Mouse (Mus musculus) adrenal gland, postnatal 10 days (tissue): ENCODE measurements around the gene Amhr2. TPM values are rescaled to one million over a fixed set of nuclear protein-coding genes. Genes with fewer than 3 reads are reported as not detected.

ENCODE experiments used
- DNase-seq: peaks from one replicate; pipeline ENCODE4 v3.0.0; 2021; ENCODE audit warnings: mixed read lengths
- total RNA-seq, 2 experiments: library from RNA; stranded (reverse); gene quantifications; 2 replicates each; pipeline ENCODE4 v1.2.3; 2021

Gene Amhr2
- total RNA-seq, 2 experiments from 2014 or later, result 1.7 to 2.1 TPM

DNA sequence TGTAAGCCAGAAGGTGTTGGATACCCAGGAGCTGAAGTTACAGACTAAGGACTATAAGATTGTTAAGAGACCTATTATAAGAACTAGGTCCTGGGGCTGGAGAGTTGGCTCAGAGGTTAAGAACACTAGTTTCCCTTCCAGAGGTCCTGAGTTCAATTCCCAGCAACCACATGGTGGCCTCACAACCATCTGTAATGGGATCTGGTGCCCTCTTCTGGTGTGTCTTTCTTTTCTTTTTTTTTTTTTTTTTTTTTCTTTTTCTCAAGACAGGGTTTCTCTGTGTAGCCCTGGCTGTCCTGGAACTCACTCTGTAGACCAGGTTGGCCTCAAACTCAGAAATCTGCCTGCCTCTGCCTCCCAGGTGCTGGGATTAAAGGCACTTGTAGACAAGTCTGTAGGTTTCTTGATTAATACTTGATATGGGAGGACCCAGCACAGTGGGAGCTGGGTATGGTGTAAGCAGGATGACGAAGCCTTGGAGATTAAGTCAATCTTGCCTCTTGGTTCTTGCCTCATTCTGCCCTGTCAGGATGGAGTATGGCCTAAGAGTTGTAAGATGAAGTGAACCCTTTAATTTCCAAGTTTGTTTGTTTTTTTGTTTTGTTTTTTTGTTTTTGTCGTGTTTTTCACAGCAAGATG is 21.4 kb upstream of the Amhr2 start:
- DNase-seq, result no peak

- DNase-seq, result no peak
Measured at GRCm38 (mm10) chr15:102424657-102425056, 20.5 kb upstream of the Amhr2 start.

DNA sequence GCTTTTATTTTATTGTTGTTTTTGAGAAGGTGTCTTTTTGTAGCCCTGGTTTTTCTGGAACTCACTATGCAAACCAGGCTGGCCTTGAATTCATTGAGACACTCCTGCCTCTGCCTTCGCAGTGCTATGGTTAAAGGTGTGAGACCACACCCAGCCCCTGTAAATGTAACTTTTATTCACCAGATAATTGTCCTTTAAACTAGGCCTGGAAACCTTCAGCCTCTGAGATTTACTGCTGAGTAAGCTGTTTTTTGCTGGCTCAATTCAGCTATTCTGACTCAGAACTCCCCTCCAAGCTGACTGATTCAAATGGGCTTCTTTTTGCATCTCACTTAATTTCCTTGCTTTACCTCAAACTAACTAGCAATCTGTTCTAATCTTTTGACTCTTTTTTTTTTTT is 18.2 kb upstream of the Amhr2 start:
- DNase-seq, result no peak

- DNase-seq, result no peak
Measured at GRCm38 (mm10) chr15:102432046-102432445, 13.1 kb upstream of the Amhr2 start.

GRCm38 (mm10) chr15:102433173-102433572 is 12.0 kb upstream of the Amhr2 start:
- DNase-seq, result no peak

DNA sequence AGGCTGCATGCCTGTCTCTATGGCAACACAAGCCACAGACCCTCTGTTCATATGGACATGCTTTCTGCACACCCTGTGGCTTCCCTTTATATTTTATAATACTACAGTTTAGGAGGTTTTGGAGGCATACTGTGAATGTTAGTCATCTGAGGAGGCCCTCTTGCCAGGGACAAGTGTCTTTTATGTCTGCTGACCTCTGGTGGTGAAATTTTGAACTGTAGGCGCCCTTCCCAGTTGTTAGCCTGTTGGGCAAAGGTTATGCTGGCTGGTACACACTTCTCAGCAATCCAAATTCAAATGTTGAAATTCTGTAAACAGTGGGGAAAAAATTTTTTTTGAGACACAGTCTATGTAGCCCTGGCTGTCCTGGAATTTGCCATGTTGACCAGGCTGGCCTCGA is 2.7 kb upstream of the Amhr2 start:
- peak; percentile 93 for DNase-seq

GRCm38 (mm10) chr15:102446448-102446847 is 1.3 kb downstream of the Amhr2 start:
- DNase-seq, result no peak

DNA sequence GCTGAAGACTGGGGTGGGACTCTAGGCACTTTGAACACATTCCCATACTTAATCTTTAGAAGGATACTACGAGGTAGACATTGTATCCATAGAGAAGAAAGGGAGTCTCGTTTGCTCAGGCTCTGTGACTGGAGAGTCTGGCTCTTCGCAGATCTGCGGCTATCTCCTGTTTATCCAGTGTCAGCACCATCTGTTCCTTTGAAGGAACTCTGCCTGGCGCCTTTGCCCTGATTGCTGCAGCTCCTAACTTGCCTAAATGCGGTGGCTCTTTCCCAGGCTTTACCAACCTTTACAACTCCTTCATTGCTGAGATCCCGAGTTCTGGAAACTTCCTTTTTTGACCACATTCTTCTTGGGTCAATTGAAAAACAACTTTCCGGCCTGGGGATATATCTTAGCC is 4.2 kb downstream of the Amhr2 start:
- no peak for DNase-seq

GRCm38 (mm10) chr15:102450928-102451327 is 5.8 kb downstream of the Amhr2 start:
- peak; percentile 73 for DNase-seq

DNA sequence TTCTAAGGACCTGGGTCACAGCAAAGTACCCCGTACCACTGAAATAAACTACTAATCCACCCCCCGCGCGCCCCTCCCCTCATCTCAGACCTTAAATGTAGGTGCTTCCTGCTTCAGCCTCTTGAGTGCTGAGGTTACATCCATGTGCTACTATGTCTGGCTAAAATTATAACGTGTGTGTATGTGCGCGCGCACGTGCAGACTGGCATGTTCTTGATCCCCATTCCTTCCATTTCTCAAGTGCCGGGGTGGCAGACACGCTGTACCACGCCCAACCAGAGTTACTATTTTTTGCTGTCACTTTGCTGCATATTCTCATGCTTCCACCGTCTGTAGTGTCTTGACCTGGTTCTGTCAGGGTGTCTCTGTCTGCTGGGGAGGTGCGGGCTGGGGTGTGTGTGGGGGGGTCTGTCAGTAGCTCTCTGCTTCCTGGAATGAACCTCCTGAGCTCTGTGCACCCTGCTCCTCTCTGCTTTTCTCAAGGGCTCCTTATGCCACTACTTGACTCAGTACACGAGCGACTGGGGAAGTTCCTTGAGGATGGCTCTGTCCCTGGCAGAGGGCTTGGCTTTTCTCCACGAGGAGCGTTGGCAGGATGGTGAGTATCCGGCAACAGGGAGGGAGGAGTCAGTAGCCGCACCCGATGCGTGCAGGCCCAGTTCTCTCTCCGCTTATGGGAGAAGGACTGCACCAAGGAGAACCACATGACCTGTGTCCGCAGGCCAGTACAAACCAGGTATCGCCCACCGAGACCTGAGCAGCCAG is 6.7 kb downstream of the Amhr2 start:
- DNase-seq, result no peak

DNA sequence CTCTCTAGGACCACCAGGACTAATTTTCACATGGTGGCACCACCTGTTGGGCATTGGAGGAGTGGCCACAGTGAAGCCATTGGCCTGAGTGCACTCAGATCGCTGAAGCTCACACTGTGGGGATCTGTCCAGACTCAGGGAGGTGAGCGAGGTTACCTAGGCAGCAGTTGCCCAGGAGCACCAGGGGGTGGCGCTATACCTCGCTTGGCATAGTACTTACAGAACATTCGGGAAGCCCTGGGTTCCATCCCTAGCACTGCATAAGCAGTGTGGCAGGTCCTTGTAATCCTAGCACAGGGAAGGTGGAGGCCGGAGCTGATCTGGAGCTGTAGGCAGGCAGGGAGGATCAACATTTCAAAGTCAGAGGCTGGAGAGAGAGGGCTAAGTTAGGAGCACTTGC is 10.8 kb downstream of the Amhr2 start:
- no peak for DNase-seq

DNA sequence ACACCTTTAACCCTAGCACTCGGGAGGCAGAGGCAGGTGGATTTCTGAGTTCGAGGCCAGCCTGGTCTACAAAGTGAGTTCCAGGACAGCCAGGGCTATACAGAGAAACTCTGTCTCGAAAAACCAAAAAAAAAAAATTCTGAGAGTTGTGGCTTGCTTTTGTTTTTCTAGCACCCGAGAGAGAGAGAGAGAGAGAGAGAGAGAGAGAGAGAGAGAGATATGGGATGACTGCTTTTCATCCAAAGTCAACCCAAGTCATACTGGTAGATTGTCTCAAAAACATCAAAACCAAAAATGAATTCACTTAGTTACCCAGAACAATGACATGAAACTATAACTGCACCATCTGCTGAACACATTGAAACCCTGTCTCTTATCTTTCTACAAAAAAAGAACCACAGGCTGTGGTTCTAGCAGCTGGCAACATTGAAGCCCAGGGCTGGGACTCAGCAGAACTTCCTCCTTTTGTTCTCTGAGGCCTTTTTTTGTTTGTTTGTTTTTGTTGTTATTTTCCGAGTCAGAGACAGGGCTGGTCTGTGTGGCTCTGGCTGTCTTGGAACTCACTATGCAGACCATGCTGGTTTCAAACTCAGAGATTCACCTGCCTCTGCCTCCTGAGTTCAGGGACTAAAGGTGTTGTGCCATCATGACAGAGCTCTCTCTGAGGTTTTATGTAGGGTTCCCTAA is 13.0 kb downstream of the Amhr2 start:
- no peak for DNase-seq

DNA sequence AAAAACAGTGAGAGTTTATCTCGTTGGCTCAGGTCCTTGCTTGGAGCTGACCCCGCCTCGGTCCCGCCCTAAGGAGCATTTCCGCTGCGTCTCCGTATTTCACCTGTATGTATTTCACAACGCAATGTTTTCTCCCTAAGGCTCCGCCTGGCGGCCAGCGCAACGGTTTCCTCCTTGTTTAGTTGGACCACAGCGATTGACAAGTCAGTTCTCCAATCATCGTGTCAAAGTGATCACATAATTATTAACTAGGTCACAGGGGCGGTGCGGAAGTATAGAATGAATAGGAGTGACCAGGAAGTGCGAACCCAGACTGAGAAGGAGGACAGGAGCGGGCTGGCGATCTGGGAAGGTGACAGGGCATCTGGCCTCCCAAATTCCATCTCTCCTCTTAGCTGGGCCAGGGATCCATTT is 13.7 kb downstream of the Amhr2 start, which contains the start of gene Prr13:
Gene Prr13, plus strand, starts transcription at position 125 of the 414 bp plus-strand sequence.
- DNase-seq, result peak; percentile 91

DNA sequence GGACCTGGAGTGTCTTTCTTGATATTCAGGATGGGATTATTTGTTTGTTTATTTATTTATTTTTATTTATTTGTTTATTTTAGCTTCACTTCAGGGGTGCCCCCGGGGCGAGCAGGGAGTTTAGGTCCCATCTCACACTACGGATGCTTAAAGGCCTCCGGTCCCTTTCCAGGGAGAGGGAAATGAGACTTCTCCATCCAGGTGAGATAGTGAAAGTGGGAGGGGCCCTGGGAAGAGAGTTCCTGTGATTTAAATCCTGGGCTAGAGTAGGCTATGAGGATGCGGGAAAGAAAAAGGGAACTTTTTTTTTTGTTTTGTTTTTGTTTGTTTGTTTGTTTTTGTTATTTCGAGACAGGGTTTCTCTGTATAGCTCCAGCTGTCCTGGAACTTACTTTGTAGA is 14.2 kb downstream of the Amhr2 start:
- no peak for DNase-seq

- DNase-seq, result no peak
Measured at GRCm38 (mm10) chr15:102459847-102460246, 14.7 kb downstream of the Amhr2 start.

DNA sequence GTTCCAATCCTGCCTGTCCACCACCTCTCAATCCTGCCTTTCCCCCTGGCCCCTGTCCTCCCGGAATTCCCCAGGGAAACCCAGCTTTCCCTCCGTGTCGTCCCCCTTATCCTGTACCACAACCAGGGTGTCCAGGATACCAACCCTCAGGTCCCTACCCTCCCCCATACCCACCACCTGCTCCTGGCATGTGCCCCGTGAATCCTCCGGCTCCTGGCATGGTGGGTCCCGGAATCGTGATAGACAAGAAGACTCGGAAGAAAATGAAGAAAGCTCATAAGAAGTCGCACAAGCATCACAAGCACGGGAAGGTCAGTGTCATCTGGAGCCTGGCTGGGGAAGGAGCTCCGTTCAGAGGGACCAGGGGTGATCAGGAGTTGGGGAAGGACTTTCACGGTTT is 15.2 kb downstream of the Amhr2 start:
- no peak for DNase-seq

DNA sequence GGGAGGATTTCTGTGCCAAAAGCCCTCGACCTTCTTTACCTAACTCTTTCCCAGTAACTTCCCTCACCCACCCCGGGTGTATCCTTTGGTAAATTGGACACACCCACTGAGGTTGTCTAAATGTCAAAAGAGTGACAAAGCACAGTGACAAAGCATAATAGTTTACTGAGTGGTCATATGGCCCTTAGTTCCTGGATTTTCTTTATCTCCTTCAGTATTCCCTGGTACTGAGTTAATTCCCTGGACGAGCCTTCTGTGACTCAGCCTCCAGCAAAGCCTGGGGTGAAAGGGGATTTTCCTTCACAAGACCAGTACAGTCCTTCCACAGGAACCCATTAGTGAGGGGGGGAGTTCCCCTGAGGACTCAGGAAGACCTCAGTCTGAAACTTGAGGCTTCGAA is 15.8 kb downstream of the Amhr2 start:
- no peak for DNase-seq

DNA sequence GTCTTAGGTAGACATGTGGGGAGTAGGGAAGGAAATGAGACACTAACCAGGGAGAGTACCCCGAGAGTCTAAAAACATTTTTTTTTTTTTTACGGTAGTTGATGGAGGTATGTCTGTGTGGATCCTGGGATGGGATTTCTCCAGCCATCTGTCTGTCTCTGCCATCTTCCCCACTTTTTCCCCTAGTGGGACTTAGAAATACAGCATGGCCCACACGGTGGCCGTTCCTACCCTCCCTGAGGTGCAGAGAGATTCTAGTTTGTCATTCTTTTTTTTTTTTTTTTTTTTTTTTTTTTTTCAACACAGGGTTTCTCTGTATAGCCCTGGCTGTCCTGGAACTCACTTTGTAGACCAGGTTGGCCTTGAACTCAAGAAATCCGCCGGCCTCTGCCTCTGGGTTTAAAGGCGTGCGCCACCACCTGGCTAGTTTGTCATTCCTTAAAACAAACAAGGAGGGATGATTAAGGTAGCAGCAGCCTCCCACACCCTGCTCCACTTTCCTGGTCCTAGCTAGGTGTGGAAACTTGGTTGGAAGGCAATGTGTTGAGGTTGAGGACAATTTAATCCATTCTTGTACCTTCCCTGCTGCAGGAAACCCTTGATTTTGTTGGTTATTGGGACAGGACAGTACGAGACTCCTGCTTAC is 16.4 kb downstream of the Amhr2 start:
- DNase-seq, result no peak

DNA sequence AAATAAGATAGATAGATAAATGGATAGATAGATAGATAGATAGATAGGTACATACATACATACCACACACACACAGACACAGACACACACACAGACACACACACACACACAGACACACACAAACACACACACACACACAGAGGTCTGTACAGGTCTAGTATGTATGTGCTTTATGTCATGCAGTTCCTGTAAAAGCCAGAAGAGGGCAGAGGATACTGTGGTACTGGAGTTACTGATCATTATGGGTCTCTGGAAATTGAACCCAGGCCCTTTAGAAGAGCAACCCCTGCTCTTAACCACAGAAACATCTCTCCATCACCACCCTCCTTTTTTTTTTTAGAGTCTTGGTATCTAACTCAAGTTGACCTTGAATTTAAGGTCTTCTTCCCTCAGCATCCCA is 18.5 kb downstream of the Amhr2 start:
- DNase-seq, result no peak

GRCm38 (mm10) chr15:102468675-102469370 is 23.7 kb downstream of the Amhr2 start:
- no peak for DNase-seq

- DNase-seq, result peak; percentile 98
Measured at GRCm38 (mm10) chr15:102470183-102470604, 25.0 kb downstream of the Amhr2 start, which contains the start of gene Pcbp2. TSS of gene Pcbp2 (plus strand) at chr15:102470539.
